Mouse (Mus musculus) neural tube, embryonic 11.5 days (tissue): Measurements from ENCODE around the gene Slc35g3. TPM values are rescaled to one million over a fixed set of nuclear protein-coding genes. Genes with fewer than 3 reads are reported as not detected.

Experiments
- polyA plus RNA-seq: library from polyadenylated mRNA; unstranded; fragments of >200 nt; fragmentation: Nextera tagmentation; extraction: Ambion mirVana; gene quantifications from 2 replicates; pipeline ENCODE4 v1.2.1, GENCODE M21; 2014

Gene Slc35g3
- polyA plus RNA-seq, 1 experiment from 2014 or later = not detected

Other genes with a start within 250 kb of the Slc35g3 start
- gene Dnah2, start 212.9 kb downstream of the Slc35g3 start, polyA plus RNA-seq = 0.92 and 1.2 TPM in 2 replicates
- gene Efnb3, start 201.8 kb downstream of the Slc35g3 start, polyA plus RNA-seq = 9.6 and 9.7 TPM in 2 replicates
- 34.5 and 34.6 TPM in 2 replicates for gene Wrap53, start 181.7 kb downstream of the Slc35g3 start, polyA plus RNA-seq
- 169 and 175 TPM in 2 replicates for gene Trp53, start 181.6 kb downstream of the Slc35g3 start, polyA plus RNA-seq
- 7.2 and 7.7 TPM in 2 replicates for gene Atp1b2, start 156.0 kb downstream of the Slc35g3 start, polyA plus RNA-seq
- gene Shbg, start 144.1 kb downstream of the Slc35g3 start, polyA plus RNA-seq = not detected in 2 replicates
- 14.9 and 19.0 TPM in 2 replicates for gene Sat2, start 139.9 kb downstream of the Slc35g3 start, polyA plus RNA-seq
- 36.4 and 40.3 TPM in 2 replicates for gene Fxr2, start 129.0 kb downstream of the Slc35g3 start, polyA plus RNA-seq
- not detected in 2 replicates for gene Sox15, start 106.7 kb downstream of the Slc35g3 start, polyA plus RNA-seq
- 26.8 and 30.0 TPM in 2 replicates for gene Mpdu1, start 99.3 kb downstream of the Slc35g3 start, polyA plus RNA-seq
- 5.5 and 6.7 TPM in 2 replicates for gene Cd68, start 95.8 kb downstream of the Slc35g3 start, polyA plus RNA-seq
- gene Eif4a1, start 89.5 kb downstream of the Slc35g3 start, polyA plus RNA-seq = 781 and 824 TPM in 2 replicates
- 88.6 and 93.8 TPM in 2 replicates for gene Senp3, start 79.9 kb downstream of the Slc35g3 start, polyA plus RNA-seq
- gene Tnfsf13, start 76.2 kb downstream of the Slc35g3 start, polyA plus RNA-seq = 0.19 TPM in 1 of 2 replicates, not detected in the other
- 1.5 and 1.7 TPM in 2 replicates for gene Tnfsf12, start 66.1 kb downstream of the Slc35g3 start, polyA plus RNA-seq
- 1.4 and 1.5 TPM in 2 replicates for gene Tnfsfm13, start 65.9 kb downstream of the Slc35g3 start, polyA plus RNA-seq
- 65.0 and 65.3 TPM in 2 replicates for gene Polr2a, start 3.3 kb downstream of the Slc35g3 start, polyA plus RNA-seq
- 0.99 and 1.3 TPM in 2 replicates for gene Zbtb4, start 3.9 kb upstream of the Slc35g3 start, polyA plus RNA-seq
- gene Chrnb1, start 34.0 kb upstream of the Slc35g3 start, polyA plus RNA-seq = 4.2 and 6.2 TPM in 2 replicates
- 2.0 and 3.0 TPM in 2 replicates for gene Fgf11, start 39.9 kb upstream of the Slc35g3 start, polyA plus RNA-seq
- gene Tmem102, start 43.7 kb upstream of the Slc35g3 start, polyA plus RNA-seq = 0.69 and 0.88 TPM in 2 replicates
- gene Gm39566, start 53.3 kb upstream of the Slc35g3 start, polyA plus RNA-seq = not detected in 2 replicates
- gene Spem2, start 56.5 kb upstream of the Slc35g3 start, polyA plus RNA-seq = not detected in 2 replicates
- 0.23 TPM in 1 of 2 replicates, not detected in the other for gene Spem1, start 60.2 kb upstream of the Slc35g3 start, polyA plus RNA-seq
- gene Nlgn2, start 75.8 kb upstream of the Slc35g3 start, polyA plus RNA-seq = 10.9 and 11.4 TPM in 2 replicates
- gene Tmem256, start 76.5 kb upstream of the Slc35g3 start, polyA plus RNA-seq = 289 and 296 TPM in 2 replicates
- gene Plscr3, start 84.4 kb upstream of the Slc35g3 start, polyA plus RNA-seq = 75.4 and 83.7 TPM in 2 replicates
- gene Tnk1, start 96.8 kb upstream of the Slc35g3 start, polyA plus RNA-seq = 0.23 and 0.72 TPM in 2 replicates
- gene Tmem95, start 116.0 kb upstream of the Slc35g3 start, polyA plus RNA-seq = not detected in 2 replicates
- gene Kctd11, start 119.4 kb upstream of the Slc35g3 start, polyA plus RNA-seq = 3.1 and 3.6 TPM in 2 replicates
- gene Acap1, start 133.6 kb upstream of the Slc35g3 start, polyA plus RNA-seq = 0.53 and 1.1 TPM in 2 replicates
- gene 2810408A11Rik, start 139.0 kb upstream of the Slc35g3 start, polyA plus RNA-seq = 14.4 and 15.1 TPM in 2 replicates
- 14.2 and 18.0 TPM in 2 replicates for gene Neurl4, start 139.1 kb upstream of the Slc35g3 start, polyA plus RNA-seq
- 84.0 and 93.7 TPM in 2 replicates for gene Gps2, start 151.9 kb upstream of the Slc35g3 start, polyA plus RNA-seq
- gene Eif5a, start 160.0 kb upstream of the Slc35g3 start, polyA plus RNA-seq = 1,905 and 1,926 TPM in 2 replicates
- 3.4 and 4.2 TPM in 2 replicates for gene Ybx2, start 173.8 kb upstream of the Slc35g3 start, polyA plus RNA-seq
- gene Slc2a4, start 186.2 kb upstream of the Slc35g3 start, polyA plus RNA-seq = 11.4 and 11.8 TPM in 2 replicates
- gene Cldn7, start 202.8 kb upstream of the Slc35g3 start, polyA plus RNA-seq = 5.3 and 5.9 TPM in 2 replicates
- 21.5 and 23.3 TPM in 2 replicates for gene Ctdnep1, start 219.2 kb upstream of the Slc35g3 start, polyA plus RNA-seq
- gene Elp5, start 220.5 kb upstream of the Slc35g3 start, polyA plus RNA-seq = 149 and 168 TPM in 2 replicates
- 530 and 552 TPM in 2 replicates for gene Gabarap, start 229.2 kb upstream of the Slc35g3 start, polyA plus RNA-seq
- gene Phf23, start 233.8 kb upstream of the Slc35g3 start, polyA plus RNA-seq = 54.4 and 57.6 TPM in 2 replicates
- 35.8 and 39.0 TPM in 2 replicates for gene Dvl2, start 238.6 kb upstream of the Slc35g3 start, polyA plus RNA-seq